Mouse (Mus musculus): ENCODE measurements around the gene Hectd4.

Gene Hectd4

DNA sequence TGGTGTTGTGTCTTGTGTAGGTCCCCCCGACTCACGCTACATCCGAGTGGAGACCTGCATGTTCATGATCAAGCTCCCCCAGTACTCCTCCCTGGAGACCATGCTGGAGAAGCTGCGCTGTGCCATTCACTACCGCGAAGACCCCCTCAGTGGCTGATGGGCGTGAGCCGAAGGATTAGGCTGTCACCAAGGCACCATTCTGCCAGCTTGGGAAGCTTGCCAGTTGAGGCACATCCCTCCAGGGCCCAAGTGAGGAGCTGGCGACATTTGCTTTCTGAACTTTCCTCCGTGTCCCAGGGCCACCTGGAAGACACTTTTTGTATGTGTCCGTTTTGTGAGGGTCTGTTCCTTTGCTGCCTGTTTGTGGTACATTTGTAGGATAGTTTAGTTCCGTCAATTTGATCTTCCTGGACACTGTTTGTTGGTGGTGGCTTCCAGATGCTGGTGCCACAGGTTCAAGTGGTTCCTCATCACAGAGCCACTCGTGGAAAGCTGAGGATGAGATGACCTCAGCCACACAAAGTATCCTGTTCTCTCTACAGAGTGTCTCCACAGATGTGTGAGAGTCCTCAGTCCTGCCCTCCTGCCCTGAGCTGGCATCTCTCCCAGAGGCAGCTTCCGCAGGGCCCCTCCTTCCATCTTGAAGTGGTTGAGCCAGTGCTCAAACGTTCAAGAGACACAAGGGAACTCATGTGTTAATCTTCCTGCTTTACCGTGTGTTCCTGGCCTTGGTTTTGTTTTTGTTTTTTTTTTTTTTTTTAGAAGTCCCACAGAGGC lies 146.6 kb downstream of the Hectd4 start:
- DNase-seq, result peak; percentile 44 to 63

DNA sequence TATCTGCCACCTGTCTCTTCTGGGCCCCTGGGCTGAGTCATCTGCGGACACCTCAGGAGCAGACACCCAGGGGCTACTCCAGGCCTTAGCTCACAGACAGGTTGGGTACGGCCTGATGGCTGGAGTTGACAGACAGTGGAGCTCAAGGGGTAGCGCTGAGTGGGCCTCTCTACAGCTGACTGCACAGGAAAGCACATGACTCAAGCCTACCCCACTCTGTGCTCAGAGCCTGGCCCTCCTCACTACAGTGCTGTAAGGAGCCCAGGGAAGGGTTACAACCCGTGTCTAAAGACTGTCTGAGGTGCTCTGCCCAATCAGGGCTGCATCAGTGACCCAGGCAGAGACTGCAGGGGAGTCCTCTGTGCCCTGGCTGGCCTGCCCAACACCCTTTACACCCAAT lies 147.2 kb downstream of the Hectd4 start:
- DNase-seq, result peak in 1 of 2 experiments; percentile 21

DNA sequence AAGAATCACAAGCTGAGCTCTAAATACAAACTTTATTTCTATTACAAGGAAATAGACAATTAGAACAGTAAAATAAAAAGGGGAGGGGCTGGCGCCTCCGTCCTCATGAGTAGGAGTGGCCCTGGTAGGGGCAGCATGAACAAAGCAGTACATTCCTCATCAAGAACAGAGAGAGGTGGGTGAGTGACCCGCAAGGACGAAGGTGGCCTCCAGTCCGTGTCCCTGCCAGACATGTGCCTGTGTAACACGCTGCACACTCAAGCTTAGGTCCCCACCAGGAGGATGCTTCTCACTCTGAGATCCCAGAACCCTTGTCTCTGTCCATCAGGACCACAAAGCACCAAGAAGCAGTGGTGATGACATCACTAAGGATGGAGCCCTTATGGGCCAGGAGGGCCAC lies 151.7 kb downstream of the Hectd4 start:
- DNase-seq, result peak in 1 of 2 experiments; percentile 15

DNA sequence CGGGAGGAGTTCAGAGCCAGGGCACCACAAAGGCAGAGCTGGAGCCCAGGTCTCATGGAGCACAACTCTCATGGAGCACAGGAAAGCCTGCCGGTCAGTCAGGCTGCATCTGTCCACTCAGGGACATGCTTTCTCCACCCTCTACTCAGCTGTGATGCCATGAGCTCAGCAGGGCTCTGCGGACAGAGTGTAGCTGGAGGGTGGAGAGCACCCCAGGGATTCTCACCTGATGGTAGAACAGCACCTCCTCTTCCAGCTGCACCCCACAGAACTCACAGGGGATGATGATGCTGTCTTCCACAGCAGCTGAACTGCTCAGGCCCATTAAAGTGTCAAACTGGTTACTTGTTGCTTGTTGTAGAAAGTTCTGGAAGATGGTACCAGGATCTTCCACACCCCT lies 154.8 kb downstream of the Hectd4 start:
- no peak for DNase-seq

DNA sequence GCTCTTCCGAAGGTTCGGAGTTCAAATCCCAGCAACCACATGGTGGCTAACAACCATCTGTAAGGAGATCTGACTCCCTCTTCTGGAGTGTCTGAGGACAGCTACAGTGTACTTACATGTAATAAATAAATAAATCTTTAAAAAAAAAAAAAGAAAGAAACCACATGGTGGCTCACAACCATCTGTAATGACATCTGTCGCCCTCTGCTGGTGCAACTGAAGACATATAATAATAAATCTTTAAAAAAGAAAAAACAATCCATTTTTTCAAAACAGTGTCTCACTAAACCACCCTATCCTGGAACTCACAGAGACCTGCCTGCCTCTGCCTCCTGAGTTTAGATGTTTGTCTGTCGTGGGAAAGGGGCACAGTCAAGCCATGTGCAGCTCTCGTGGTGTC lies 157.0 kb downstream of the Hectd4 start:
- peak; percentile 23 to 64 for DNase-seq

DNA sequence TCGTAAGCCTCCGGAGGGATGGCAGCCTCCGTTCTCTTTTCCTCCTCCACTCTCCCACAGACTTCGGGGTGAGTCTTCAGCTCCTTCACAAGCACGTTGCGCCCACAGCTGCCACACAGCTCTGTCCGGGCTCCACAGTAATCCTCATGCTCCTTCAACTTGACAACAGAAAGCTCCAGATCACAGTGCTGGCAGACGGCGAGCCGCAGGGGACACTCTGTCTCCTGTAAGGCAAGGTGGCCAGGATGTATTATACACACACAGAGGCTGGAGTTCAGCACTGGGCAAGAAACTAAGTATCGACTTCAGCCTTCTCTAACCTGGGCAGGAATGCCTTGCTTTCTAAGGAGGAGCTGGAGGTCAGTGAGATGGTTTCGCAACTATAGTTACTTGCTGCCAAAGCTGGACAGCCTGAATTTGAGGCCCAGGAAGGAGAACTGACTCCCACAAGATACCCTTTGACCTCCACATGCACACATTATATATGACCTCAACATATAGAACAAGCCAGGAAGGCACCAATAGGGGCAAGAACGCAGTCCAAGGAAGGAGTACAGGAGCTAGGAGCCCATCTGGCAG lies 158.7 kb downstream of the Hectd4 start:
- peak in 1 of 2 experiments; percentile 17 for DNase-seq

DNA sequence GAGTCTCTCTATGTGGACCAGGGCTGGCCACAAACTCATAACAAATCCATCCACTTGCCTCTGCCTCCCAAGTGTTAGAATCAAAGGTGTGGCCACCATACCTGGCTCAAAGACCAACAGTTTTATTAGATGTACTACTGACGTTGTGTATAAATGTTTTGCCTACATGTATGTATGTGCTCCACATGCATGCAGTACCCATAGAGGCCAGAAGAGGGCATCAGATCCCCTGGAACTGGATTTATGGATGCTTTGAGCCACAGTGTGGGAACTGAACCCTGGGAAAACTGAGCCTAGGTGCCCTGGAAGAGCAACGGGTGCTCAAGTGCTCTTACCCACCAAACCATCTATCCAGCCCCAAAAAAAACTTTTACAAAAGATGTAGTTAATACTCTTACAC lies 160.7 kb downstream of the Hectd4 start:
- DNase-seq, result no peak

DNA sequence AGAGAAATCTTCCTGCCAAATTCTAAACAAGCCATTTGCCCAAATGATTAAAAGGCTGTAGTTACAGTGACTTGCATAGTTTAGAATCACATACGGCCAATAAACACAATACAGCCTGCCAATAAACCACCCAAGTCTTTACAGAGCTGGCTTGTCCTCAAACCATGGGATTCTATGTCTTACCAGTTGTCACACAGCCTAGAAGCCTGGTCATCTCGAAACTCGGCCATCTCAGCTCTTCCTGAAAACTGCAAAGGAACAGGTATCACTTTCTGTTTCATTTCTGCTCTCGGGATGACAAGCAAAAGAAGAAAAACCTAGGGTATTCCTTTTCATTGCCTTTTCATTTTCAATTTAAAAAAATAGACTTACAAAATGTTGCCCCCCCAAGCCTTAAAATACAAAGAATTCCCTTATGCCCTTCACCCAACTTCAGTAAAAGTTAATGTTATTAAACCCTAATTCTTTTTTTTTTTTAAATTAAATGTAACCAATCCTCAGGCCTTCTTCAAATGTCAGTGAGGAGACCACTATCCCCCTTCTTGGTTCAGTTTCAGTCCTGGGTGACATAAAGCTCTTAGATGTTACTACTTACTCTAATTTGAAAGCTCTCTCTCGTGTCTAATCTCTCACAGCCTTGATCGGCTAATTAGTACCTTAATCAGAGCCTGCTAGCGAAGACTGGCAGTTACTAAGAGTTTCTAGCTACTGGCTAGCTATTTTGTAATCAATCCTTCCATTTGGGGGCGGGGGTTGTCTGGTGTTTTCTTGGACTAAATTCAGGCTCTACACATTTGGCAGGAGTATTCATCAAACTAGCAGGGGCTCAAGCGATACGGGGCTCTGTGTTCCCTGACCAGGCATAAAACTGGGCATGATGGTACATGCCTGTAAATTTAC lies 164.1 kb downstream of the Hectd4 start:
- DNase-seq, result no peak

DNA sequence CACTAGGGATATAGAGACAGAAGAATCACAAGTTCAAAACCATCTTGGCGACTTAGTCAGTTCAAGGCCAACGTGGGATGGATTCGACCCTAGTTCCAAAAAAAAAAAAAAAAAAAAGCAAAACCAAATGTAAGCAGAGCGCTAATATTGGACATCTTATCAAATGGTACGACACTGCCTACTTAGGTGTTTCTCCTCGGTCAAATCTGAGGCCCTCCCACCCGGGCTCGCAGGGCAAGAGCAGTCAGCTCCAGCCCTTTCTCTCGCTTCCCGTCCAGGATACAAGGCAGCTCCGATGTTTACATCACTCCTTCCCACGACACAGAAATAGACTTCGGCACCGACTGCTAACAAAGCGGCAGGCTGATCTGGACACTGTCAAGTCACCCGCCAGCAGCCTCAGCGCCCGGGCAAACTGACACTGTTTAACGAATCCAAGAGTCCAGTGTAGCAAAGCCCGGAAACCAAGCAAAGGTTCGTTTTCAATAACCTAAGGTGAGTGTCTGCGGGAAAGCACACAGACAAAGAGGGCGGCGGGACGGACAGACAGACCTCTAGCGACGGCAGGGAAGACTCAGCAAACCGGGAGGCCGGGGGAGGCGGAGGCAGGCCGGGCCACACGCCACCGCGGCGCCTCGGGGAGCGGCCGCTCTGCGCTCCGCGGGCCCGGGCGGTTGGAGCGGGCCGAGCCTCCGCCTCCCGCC lies 164.9 kb downstream of the Hectd4 start:
- DNase-seq, result peak; percentile 67 to 70

DNA sequence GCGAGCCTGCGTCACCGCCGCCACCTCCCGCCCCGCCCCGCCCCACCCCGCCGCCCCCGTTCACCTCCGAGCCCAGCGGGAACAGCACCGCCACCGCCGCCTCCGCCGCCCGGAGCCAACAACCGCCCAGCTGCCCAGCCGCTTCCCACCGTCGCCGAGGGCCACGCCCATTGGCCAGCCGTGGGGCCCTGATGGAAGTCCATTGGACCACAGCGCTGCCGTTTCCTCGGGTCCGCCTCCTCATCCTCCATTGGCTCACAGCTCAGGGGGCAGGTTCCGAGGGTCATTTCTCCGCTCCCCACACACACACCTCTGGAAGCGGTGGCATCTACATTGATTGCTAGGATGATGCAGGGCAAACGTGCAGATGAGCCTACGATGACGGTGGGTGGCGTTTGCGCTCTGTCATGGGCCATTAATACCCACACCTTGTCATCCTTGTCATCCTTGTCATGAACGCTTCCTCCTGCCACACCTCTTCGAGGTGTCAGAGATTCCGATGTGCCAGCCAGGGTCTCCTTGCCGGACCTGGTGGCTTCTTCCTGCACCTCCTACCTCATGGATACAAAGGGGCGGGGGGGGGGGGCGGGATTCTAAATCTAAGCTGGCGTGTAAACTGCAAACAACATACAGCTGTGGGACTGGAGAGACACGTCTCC lies 165.6 kb downstream of the Hectd4 start, which contains the start of gene Trafd1:
Gene Trafd1 (minus strand): TSS at position 172 of the 659 bp plus-strand sequence.
- DNase-seq, result peak; percentile 96 to 98

DNA sequence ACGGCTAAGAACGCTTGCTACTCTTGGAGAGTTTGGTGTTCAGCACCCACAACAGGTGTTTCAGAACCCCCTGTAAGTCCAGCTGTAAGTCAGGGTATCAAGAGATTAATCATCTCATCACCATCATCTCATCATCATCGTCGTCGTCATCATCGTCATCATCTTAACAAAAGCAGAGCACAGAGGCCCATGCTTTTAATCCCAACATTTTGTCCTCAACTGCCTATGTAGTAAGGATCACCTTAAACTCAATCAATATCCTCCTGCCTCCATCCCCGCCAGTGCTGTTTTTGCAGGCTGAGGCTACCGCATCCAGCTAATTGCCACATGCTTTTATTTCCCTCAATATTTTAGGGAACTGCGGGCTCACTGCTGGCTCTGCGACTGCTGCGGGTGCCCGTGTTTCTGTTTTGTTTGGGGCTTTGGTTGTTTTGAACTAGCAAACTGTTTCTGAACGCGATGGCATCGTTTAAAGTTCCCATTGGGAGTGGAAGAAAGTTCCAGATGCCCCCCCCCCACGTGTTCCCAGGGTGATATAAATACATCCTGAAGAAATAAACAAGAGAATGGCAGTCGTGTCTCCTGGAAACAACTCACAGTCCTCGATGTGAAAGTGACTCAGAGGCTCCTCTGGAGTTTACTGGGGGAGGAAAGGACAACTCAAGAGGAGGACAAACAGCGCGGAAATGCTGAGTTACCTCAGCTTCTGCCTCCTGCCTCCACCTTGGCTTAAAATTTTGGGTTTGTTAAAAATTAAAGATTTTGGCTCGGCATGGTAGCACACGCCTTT lies 166.3 kb downstream of the Hectd4 start:
- no peak for DNase-seq

DNA sequence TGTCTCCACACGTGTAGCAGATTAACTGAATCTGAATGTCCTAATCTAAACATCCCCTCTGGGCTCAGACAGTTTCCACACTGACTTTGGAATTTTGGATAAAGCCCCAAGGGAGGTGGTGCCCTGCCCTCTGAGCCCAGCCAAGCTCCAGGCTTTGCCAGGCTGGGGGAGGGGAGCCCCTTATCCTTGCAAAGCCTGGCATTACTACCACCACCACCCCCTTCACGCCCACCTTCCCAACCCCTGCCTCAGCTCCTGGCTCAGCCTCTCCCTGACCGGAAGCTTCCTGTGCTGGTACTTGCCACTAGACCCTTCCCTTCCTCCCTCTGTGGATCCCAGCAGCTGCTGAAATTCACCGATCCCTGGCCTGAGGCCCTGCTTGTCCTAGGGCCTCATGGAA lies 167.1 kb downstream of the Hectd4 start:
- peak; percentile 44 to 73 for DNase-seq

DNA sequence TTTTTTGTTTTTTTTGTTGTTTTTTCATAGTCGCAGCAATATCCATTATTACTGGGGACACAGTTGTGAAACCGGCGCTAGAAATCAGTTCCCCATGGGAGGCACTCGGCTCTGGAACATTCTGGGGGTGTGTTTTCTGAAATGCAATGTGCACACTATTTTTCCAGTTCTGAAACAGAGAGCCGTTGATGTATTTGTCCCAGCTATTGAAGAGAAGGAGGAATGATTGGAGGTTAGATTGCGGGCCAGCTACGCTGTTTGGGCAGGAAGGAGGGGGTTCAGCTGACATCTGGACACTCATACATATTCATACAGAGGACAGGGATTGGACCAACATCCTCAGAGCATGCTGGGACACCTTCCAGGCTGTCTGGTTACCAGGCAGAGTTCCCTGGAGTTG lies 169.1 kb downstream of the Hectd4 start:
- no peak for DNase-seq

DNA sequence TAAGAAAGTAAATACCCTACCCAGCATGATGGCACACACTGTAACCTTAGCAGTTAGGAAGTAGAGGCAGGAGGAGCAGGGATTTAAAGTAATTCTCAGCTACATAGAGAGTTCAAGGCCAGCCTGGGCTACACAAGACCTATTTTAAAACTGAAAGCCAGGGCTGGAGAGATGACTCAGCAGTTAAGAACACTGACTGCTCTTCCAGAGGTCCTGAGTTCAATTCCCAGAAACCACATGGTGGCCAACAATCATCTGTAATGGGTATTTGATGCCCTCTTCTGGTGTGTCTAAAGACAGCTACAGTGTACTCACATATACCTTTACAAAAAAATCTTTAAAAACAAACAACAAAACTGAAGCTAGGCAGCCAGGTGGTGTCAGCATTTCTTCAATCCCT lies 169.7 kb downstream of the Hectd4 start:
- no peak for DNase-seq

DNA sequence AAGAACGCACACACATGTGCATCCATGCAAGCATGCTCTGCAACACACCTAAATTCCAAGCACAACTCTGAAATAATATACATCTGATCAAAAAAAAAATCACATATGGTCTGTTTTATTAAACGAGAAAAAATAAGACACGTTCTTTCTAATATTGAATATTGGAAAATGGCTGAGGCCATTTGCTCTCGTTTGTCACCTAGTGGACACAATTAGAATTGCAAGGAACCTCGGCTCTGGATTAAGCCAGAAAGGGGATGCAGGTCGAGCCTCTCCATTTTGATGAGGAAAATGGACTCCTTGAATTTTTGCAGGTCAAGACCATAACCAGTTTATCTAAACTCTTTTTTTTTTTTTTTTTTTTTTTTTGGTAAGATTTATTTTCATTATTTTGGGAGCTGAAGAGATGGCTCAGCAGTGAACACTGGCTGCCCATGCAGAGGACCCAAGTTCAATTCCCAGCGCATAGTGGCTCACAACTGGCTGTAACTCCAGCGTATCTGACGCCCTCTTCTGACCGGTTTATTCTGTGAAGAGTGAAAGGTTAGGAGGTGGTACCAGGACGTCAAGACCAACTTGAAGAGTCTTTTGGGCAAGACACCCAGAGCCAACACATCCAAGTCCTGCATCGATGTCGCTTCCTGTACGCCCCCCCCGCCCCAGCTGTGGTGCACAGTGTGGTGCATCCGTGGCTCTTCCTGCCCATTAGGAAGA lies 172.8 kb downstream of the Hectd4 start:
- DNase-seq, result peak in 1 of 2 experiments; percentile 59

DNA sequence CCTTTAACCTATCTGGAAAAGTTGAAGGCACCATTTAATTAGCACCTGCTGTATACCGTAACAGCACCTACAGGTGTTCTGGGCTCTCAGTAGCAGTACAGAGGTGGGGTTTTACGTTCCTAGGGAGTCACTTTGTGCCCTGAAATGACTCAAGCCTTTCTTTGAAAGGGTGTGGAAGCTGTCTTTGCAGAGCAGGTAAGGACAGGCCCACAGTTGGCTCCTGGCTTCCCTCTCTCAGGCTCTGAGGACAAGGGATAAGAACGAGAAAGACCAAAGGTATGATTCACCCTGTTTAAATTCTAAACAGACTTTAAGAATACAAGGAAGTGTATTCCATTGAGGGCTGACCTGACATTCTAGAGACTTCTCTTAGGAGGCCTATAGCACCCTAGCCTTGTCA lies 173.4 kb downstream of the Hectd4 start:
- no peak for DNase-seq

DNA sequence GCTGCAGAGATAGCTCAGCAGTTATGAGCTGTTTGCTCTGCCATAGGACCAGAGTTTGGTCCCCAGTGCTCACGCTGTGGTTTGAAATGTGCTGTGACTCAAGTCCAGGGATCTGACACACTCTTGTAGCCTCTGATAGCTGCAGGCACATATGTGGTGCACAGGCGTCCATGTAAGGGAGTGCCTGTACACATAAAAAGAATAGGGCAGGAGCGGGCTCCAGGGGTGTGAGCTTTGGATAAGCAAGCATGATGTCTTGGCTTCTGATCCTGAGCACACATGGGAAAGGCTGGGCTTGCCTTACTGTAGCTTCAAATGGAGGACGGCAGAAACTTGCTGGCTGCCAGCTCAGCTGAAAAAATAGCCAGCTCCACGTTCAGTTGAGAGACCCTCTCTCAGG lies 175.6 kb downstream of the Hectd4 start:
- DNase-seq, result no peak

DNA sequence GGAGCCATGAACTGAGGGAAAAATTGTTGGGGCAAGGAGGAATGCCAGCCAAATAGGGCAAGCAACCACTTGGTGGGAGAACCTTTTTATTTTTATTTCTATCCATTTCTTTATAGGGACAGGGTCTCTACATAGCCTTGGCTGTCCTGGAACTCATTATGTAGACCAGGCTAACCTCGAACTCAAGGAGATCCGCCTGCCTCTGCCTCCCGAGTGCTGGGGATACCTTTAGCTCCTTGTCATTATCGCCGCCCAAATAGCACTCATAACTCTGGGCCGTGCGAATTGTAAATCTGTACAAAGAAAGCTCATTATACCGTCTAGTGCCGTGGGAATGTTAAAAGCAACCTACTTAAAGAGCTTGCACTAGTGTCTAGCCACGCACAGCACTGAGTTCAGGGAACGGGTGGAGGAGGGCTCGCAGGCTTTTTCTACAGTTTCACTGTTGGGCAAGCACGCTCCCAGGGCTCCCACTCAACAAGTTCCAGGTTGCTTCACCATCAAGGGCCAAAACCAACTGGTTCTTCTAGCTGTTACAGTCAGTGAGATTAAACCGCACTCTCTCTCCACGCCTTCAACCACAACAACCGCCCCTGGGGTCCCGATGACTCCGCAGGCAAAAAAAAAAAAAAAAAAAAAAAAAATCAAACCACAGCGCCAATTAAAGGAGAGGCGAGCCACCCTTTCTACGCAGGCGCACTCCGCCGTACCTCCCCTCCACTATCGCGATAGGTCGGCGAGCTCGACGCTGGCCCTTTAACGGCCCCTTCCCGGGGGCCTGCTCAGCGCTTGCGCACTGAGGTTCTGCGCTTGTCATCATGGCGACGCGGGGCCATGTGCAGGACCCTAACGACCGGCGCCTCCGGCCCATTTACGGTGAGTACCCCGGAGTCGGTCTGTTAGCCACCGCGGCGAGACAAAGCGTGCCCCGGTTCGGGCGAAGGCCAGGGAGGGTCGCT lies 177.4 kb downstream of the Hectd4 start, which contains the start of gene Naa25:
Gene Naa25 (plus strand): TSS at position 750 of the 959 bp plus-strand sequence.
- DNase-seq, result peak; percentile 97
